Mouse (Mus musculus) spleen, postnatal 14 days (tissue): ENCODE measurements around the gene Phldb1.
A peak's percentile ranks its signal among the peaks of the same experiment; 100 is the strongest.

Source experiments
- DNase-seq, 2 experiments: peaks; one replicate each; pipeline ENCODE4 v3.0.0; 2021 to 2022; ENCODE audit warnings: low spot score in 2 of 2

The Phldb1 gene

GRCm38 (mm10) chr9:44726431-44727146, 8.4 kb downstream of the Phldb1 start:
- no peak for DNase-seq

- DNase-seq: no peak
Observed at GRCm38 (mm10) chr9:44724665-44725064, 10.3 kb downstream of the Phldb1 start.

DNA sequence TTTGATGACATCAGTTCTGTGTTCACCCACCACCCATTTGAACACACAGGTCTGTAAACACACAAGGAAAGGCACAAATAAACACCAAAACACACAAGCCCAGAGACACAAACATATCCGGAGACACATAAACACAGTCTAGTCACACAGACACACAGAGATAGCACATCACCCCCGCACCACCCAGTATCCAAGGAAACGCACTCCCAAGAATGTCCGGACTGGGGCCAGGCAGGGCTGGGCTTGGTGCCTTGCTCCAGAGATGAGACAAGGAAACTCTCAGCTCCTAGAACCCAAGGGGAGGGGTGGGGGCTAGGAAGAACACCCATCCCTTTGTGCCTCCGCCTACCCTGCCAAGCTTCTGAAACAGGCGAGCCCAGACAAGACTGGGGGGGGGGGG, 10.8 kb downstream of the Phldb1 start:
- no peak for DNase-seq

- no peak for DNase-seq
Observed at GRCm38 (mm10) chr9:44723521-44724041, 11.4 kb downstream of the Phldb1 start.

DNA sequence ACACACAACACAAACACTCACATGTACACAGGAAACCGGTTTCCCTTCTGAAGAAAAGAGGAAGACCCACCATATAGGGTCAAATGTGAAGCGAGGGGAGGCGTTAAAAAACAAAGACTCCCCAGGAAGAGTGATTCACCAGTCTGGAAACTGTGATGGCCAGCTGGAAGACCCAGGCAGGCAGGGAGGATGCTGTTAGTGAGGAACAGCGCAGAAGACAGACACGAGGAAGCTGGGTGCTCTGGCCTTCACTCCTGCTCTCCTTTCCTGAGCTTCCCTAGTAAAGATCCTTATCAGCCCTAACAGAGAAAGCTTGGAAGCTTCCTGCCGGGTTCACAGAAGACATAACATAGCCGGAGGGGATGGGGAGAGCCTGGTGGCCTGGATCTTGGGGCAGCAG, 12.0 kb downstream of the Phldb1 start:
- no peak for DNase-seq

DNA sequence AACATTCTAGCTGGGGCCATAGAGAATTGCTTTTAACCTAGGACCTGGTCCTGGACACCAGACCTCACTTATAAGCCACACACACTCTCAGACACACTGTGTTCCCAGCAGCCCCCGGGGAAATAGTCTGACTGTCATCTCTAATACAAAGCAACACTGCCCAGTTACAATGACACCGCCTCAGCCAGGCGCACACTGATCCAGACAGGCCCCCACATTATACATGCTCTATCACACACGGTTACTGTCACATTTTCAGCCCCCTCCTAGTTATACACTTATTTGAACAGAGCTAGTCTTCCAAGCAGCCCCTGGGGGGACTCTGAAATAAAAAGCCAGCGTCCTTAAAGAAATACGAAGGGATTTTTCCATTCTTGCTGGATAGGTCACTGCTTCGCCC, 12.4 kb downstream of the Phldb1 start:
- DNase-seq: no peak

- DNase-seq: no peak
Observed at GRCm38 (mm10) chr9:44721877-44722186, 13.2 kb downstream of the Phldb1 start.

GRCm38 (mm10) chr9:44721154-44721876, 13.7 kb downstream of the Phldb1 start:
- DNase-seq: peak in 1 of 2 experiments; percentile 20

DNA sequence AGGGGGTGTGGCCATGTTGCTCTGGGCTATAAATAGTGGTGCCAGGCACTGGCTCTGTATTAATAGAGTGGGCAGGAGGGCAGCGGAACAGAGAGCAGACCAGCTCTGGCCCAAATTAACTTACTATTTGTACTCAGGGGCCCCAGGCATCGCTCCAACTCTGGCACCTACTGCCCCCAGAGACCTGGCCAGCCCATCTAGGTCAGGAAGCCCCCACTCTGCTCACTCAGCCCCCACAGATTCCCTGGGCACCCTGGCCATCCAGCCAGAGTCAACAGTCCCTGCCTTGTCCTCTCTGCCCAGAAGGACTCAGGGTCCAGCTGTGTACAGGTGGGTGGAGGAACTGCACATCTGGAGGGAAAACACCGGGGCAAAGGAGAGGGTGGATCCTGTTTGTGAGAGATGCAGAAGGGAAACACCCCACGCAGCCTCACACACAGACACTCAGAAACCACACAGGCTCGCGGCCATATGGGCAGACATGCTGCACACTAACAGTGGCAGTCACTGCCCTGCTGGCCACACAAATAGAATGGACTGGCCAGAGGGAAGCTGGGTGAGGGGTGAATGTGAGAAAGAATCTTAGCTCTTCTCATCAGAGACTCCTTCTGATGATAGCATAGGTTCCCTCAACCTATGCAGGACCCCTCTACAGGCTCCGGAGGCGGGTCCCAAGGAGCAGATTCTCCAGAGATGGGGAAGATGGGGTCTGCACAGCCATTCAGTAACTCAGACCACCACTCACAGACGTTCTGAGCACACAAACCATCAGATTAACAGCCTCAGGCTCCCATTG, 14.4 kb downstream of the Phldb1 start:
- DNase-seq: no peak

- no peak for DNase-seq
Observed at GRCm38 (mm10) chr9:44719632-44720357, 15.2 kb downstream of the Phldb1 start.

DNA sequence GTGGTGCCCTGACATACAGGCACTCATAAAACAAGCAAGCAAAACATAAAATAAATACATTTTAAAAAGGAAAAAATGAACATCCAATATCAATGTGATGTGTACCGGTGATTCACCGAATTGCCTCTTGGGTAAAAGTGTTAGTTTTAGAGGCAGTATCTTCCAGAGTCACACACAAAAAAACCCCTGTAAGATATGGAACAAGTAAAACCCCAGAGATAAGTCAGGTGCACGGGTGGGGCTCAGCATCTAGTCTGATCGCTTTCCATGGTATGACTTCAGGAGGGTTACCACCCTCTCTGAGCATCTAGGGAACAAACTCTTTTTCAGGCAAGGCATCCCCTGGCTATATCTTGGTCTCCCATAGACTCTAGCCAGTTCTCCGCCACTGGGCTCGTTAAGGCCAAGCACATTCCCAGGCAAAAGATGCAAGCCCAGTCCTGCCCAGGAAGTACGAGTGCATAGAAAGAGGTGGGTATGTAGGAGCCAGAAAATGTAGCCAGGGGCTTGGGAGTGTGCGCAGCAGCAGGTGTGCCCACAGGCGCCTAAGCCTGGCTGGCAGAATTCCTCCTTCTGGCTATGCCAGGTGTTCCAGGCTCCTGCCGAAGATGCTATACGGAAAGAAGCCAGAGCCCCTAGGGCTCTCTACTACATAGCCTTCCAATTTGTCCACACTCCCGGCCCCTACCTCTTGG, 15.9 kb downstream of the Phldb1 start:
- no peak for DNase-seq

GRCm38 (mm10) chr9:44717822-44718242, 17.2 kb downstream of the Phldb1 start:
- no peak for DNase-seq

DNA sequence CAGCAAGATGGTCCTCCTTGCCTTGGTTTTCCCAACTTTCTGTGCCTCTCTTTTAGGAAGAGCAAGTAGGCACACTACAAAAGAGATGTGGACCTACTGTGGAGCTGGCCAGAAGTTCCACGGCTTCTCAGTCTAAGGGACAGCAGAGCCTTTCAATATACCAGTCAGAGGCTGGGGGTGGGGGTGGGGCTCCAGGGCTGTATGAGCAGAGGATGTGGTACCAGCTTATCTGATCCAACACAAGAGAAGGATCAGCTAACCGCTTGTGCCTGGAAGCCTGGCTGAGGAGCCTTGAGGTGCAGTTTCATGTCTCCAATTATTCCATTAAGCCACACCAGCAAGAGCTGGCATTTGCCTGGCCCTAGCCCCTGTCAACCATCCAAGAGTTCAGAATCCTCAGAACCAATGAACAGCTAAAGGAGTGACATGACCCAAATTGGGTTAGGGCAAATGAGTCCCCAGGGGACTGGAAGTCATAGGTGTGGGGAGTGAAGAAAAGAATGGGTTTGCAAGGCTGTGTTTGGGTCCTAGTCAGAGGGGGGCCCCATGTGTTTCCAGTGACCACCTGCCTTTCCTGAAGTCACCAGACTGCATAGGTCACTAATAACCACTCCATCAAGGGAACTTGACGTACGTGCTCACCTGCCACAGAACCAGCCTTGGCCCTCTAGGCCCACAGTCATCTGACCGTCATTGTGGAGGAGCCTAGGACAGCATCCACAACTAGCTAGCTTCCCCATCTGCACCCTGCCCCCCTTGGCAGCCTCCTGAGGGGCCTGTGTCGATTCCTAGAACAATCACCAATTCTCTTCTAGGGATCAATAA, 17.8 kb downstream of the Phldb1 start:
- no peak for DNase-seq

DNA sequence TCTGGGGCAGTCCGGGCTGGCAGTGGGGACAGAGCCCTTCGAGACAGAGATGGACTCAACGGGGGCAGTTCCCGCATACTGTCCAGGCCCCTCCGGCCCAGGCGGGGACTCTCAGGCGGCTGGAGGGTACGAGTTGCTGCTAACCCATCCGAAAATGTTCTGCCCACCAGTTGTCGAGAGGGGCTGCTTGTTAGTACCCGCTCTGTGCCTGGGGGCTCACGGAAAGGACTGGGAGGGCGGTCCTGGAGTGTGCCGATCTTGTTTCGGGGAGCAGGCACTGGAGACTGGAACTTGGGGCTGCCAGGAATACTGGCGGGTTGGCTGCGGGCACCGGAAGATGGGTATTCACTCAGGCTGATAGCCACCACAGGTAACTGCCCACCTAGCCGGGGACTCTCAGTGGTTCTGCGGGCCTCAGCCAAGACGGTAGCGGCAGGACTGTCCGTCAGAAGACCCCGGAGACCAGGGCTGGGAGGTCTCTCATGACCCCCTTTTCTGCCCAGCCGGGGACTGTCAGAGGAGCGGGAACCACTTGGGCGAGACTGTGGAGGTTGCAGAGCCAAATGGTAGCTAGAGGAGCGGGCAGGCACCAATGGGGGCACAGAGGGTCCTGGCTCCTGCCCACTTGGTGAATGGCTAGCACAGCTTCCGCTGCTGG, 19.2 kb downstream of the Phldb1 start:
- DNase-seq: no peak

DNA sequence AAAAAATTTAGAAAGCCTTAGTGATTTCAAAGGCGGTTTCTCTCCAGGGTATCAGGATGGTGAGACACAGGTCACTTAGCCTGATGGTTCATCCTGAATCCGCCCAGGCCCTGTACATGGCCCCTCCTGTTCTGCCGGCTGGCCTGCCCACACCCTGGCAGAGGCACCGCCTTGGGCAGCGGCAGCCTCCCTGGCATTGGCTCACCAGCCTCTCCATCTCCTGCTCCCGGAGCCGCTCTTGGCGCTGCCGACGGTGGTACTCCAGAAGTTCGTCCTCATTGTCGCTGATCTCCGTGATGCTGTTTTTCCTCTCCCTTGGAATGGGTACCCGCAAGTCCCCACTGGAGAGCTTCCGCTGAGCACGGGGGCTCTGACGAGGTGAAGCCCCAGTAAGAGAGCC, 19.9 kb downstream of the Phldb1 start:
- DNase-seq: no peak

- DNase-seq: no peak
Observed at GRCm38 (mm10) chr9:44713574-44713973, 21.4 kb downstream of the Phldb1 start.

GRCm38 (mm10) chr9:44713080-44713479, 21.9 kb downstream of the Phldb1 start:
- no peak for DNase-seq

GRCm38 (mm10) chr9:44711602-44712001, 23.4 kb downstream of the Phldb1 start:
- DNase-seq: no peak

DNA sequence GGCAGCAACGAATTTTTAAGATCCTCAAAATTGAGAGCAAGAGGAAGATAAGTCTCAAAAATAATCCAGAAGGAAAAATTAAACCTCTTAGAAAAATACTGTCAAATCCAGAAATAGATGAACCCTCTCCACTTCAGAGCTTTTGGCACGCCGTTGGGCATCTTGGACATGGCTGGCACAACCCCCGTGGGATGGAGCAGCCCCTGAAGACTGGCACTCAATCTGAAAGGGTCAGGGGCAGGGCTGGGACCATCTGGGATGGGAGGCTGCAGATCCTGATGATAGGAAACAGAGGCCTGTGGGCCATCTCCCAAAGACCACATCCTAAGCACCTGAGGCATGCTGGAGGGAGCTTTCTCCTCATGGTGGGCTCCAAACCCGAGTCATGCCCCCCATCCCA, 24.8 kb downstream of the Phldb1 start:
- DNase-seq: no peak

- peak in 1 of 2 experiments; percentile 18 for DNase-seq
Observed at GRCm38 (mm10) chr9:44709600-44709999, 25.4 kb downstream of the Phldb1 start.
